Mouse (Mus musculus) CH12.LX (cell line): Measurements from ENCODE around the gene Pitx3. TPM values are rescaled to one million over a fixed set of nuclear protein-coding genes. Genes with fewer than 3 reads are reported as not detected.

Experiments
- DNase-seq: peaks from one replicate; pipeline ENCODE4 v3.0.0-alpha.2; 2013; ENCODE audit errors: extremely low read depth
- H3K27ac ChIP-seq: 2 replicates; pipeline ENCODE4 v1.5.1; 2012; ENCODE audit warnings: low read depth, mild to moderate bottlenecking, control low read depth, moderate library complexity; ENCODE audit not compliant: insufficient read depth
- H3K27me3 ChIP-seq: replicated peaks from 2 replicates; pipeline ENCODE3; 2012; ENCODE audit warnings: inconsistent platforms
- H3K36me3 ChIP-seq, 2 experiments: replicated peaks in 1 of 2; 2 replicates each; pipeline versions ENCODE3 to v1.6.1; 2012; ENCODE audit warnings: inconsistent platforms in 1 of 2, low read length in 1 of 2, mild to moderate bottlenecking in 1 of 2, mixed read lengths in 1 of 2, moderate library complexity in 1 of 2; ENCODE audit not compliant: control insufficient read depth in 1 of 2, insufficient read depth in 1 of 2
- H3K4me1 ChIP-seq, 2 experiments: 2 replicates each; pipeline ENCODE4 v1.6.1; 2012; ENCODE audit warnings: inconsistent platforms in 1 of 2, moderate library complexity in 1 of 2; ENCODE audit not compliant: insufficient read depth in 2 of 2, control insufficient read depth in 1 of 2
- H3K4me2 ChIP-seq: 2 replicates; pipeline ENCODE4 v1.6.1; 2012; ENCODE audit warnings: low read depth, mild to moderate bottlenecking, control low read depth; ENCODE audit not compliant: poor library complexity, insufficient read depth, severe bottlenecking
- H3K4me3 ChIP-seq, 3 experiments: fragments of 150-350 bp in 1 of 3; sonication (generic) in 1 of 3; replicated peaks in 1 of 3; 2 replicates each; pipeline versions ENCODE3 to v1.5.1; 2011 to 2012; ENCODE audit warnings: low read depth in 2 of 3, low read length in 2 of 3, mild to moderate bottlenecking in 2 of 3, moderate library complexity in 2 of 3, control low read depth in 1 of 3, improper control_type of control experiment in 1 of 3, inconsistent platforms in 1 of 3, mixed read lengths in 1 of 3; ENCODE audit not compliant: poor library complexity in 1 of 3
- H3K79me2 ChIP-seq: replicated peaks from 2 replicates; pipeline ENCODE4 v1.6.1; 2012; ENCODE audit warnings: mild to moderate bottlenecking, moderate library complexity; ENCODE audit not compliant: control insufficient read depth, poor library complexity, insufficient read depth, severe bottlenecking; ENCODE audit errors: extremely low read depth
- H3K9ac ChIP-seq: 2 replicates; pipeline ENCODE4 v1.6.1; 2012; ENCODE audit warnings: low read depth, mild to moderate bottlenecking, control low read depth, moderate library complexity; ENCODE audit not compliant: insufficient read depth
- H3K9me3 ChIP-seq: replicated peaks from 2 replicates; pipeline ENCODE3; 2012; ENCODE audit warnings: low read length, inconsistent platforms, mixed read lengths
- BHLHE40 ChIP-seq: IDR thresholded peaks from 2 replicates; pipeline ENCODE4 v1.6.1; 2011; ENCODE audit warnings: mild to moderate bottlenecking, low read depth, low read length, improper control_type of control experiment
- ELF1 ChIP-seq: IDR thresholded peaks from 2 replicates; pipeline ENCODE4 v1.6.1; 2014; ENCODE audit warnings: low read depth, mild to moderate bottlenecking, inconsistent platforms, low read length, improper control_type of control experiment
- GABPA ChIP-seq: IDR thresholded peaks from 2 replicates; pipeline ENCODE4 v1.6.1; 2012; ENCODE audit warnings: low read depth, low read length, improper control_type of control experiment, inconsistent platforms; ENCODE audit not compliant: insufficient replicate concordance
- HCFC1 ChIP-seq: IDR thresholded peaks from 2 replicates; pipeline ENCODE4 v1.6.1; 2012; ENCODE audit warnings: low read depth, mild to moderate bottlenecking, inconsistent platforms, low read length, improper control_type of control experiment
- IRF4 ChIP-seq: IDR thresholded peaks from 2 replicates; pipeline ENCODE4 v1.6.1; 2014; ENCODE audit warnings: low read depth, mild to moderate bottlenecking, inconsistent platforms, low read length, improper control_type of control experiment
- JUN ChIP-seq: IDR thresholded peaks from 2 replicates; pipeline ENCODE4 v1.6.1; 2011; ENCODE audit warnings: low read depth, mild to moderate bottlenecking, low read length, improper control_type of control experiment, moderate library complexity; ENCODE audit not compliant: insufficient read depth
- KAT2A ChIP-seq: IDR thresholded peaks from 2 replicates; pipeline ENCODE4 v1.6.1; 2012; ENCODE audit warnings: low read length, improper control_type of control experiment, inconsistent platforms; ENCODE audit not compliant: insufficient replicate concordance
- MAFK ChIP-seq: IDR thresholded peaks from 2 replicates; pipeline ENCODE4 v1.6.1; 2011; ENCODE audit warnings: low read length, improper control_type of control experiment; ENCODE audit not compliant: insufficient replicate concordance
- MAX ChIP-seq: IDR thresholded peaks from 2 replicates; pipeline ENCODE4 v1.6.1; 2011; ENCODE audit warnings: low read length, improper control_type of control experiment
- MAZ ChIP-seq: IDR thresholded peaks from 2 replicates; pipeline ENCODE4 v1.6.1; 2012; ENCODE audit warnings: low read depth, mild to moderate bottlenecking, inconsistent platforms, low read length, improper control_type of control experiment, moderate library complexity
- MEF2A ChIP-seq: IDR thresholded peaks from 2 replicates; pipeline ENCODE4 v1.6.1; 2014; ENCODE audit warnings: low read depth, mild to moderate bottlenecking, inconsistent platforms, low read length, improper control_type of control experiment, borderline replicate concordance
- MXI1 ChIP-seq: IDR thresholded peaks from 2 replicates; pipeline ENCODE4 v1.6.1; 2011; ENCODE audit warnings: mild to moderate bottlenecking, low read depth, low read length, improper control_type of control experiment
- MYC ChIP-seq: IDR thresholded peaks from 2 replicates; pipeline ENCODE4 v1.6.1; 2011; ENCODE audit warnings: low read depth, mild to moderate bottlenecking, improper control_type of control experiment, low read length
- NRF1 ChIP-seq: IDR thresholded peaks from 2 replicates; pipeline ENCODE4 v1.6.1; 2014; ENCODE audit warnings: low read depth, mild to moderate bottlenecking, inconsistent platforms, low read length, improper control_type of control experiment, moderate library complexity
- PAX5 ChIP-seq: IDR thresholded peaks from 2 replicates; pipeline ENCODE4 v1.6.1; 2012; ENCODE audit warnings: low read length, inconsistent platforms, mixed read lengths
- RCOR1 ChIP-seq: conservative IDR thresholded peaks from 2 replicates; pipeline ENCODE4 v1.6.1; 2012; ENCODE audit warnings: low read depth, mild to moderate bottlenecking, inconsistent platforms, low read length, improper control_type of control experiment
- SIN3A ChIP-seq: IDR thresholded peaks from 2 replicates; pipeline ENCODE4 v1.6.1; 2012; ENCODE audit warnings: low read length, improper control_type of control experiment, inconsistent platforms
- SMC3 ChIP-seq: IDR thresholded peaks from 2 replicates; pipeline ENCODE4 v1.6.1; 2011; ENCODE audit warnings: low read depth, low read length, improper control_type of control experiment
- TBP ChIP-seq: conservative IDR thresholded peaks from 2 replicates; pipeline ENCODE4 v1.6.1; 2011; ENCODE audit warnings: low read depth, low read length, improper control_type of control experiment
- TCF12 ChIP-seq: IDR thresholded peaks from 2 replicates; pipeline ENCODE4 v1.6.1; 2014; ENCODE audit warnings: low read depth, mild to moderate bottlenecking, inconsistent platforms, low read length, improper control_type of control experiment
- USF1 ChIP-seq: IDR thresholded peaks from 2 replicates; pipeline ENCODE4 v1.6.1; 2014; ENCODE audit warnings: low read depth, mild to moderate bottlenecking, inconsistent platforms, low read length, improper control_type of control experiment
- USF2 ChIP-seq: conservative IDR thresholded peaks from 2 replicates; pipeline ENCODE4 v1.6.1; 2011; ENCODE audit warnings: low read depth, low read length, improper control_type of control experiment
- ZC3H11A ChIP-seq: IDR thresholded peaks from 2 replicates; pipeline ENCODE4 v1.6.1; 2012; ENCODE audit warnings: low read depth, mild to moderate bottlenecking, inconsistent platforms, low read length, improper control_type of control experiment
- dilution Hi-C: fragments of 300-500 bp; cut with MboI; formaldehyde crosslinking; loops from 2 replicates; pipeline ENCODE4 v1.14.3; 2020; ENCODE audit warnings: low sequenced_read_pairs; ENCODE audit not compliant: extremely low pct_unique_long_range_greater_than_20kb, extremely low pct_ligation_motif_present
- in situ Hi-C: fragments of 300-500 bp; cut with MboI; formaldehyde crosslinking; loops from 3 replicates; pipeline ENCODE4 v1.14.3; 2019; ENCODE audit warnings: low sequenced_read_pairs, low pct_ligation_motif_present, low pct_unique_long_range_greater_than_20kb, mixed read lengths
- polyA plus RNA-seq: library from polyadenylated mRNA; unstranded; fragments of >175 nt; gene quantifications from 2 replicates; pipeline ENCODE4 v1.2.1, GENCODE M21; 2012; ENCODE audit warnings: low read depth; ENCODE audit not compliant: insufficient read length
- total RNA-seq, 2 experiments: library from RNA; depleted of rRNA; stranded (reverse); fragments of 300-350 nt in 1 of 2; fragments of >200 nt in 1 of 2; gene quantifications; 2 replicates each; pipeline ENCODE4 v1.2.3; 2012 to 2014

Gene Pitx3
- total and polyA plus RNA-seq, 3 experiments, result not detected

DNA sequence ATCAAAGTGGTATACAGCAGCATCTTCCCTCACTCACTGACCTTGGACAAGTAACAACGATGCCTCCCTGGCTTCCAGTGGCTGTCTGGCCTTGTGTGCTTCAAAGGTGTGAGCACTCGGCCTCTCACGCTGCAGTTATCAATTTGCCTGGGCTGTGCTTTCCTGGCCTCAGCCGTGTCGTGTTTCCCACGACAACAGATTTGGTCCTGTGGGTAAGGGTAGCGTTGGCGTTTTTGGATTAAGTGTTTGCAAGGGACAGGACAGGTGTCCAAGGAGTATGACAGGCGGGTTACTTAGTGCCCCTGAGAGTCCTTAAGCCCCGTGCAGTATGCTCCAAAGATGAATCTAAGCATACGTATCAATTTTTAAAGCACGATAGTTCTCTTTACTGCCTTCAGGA lies 965 bp upstream of the Pitx3 start:
- no peak overlapping the region for H3K9ac ChIP-seq
- peaks cover 13% of the 10 kb centered on the region for H3K79me2 ChIP-seq
- H3K27me3 ChIP-seq, result peaks cover 67% of the 10 kb centered on the region
- peaks cover 5 to 24% of the 10 kb centered on the region in 2 experiments for H3K4me1 ChIP-seq
- H3K27ac ChIP-seq, result no peak overlapping the region
- peaks cover 3% of the 10 kb centered on the region for H3K9me3 ChIP-seq
- peak overlapping the region; percentile 87; the same call in 1 of the 2 replicates for H3K4me2 ChIP-seq
- no peak for DNase-seq
- TF ChIP-seq MAFK (no peak), HCFC1 (no peak), IRF4 (no peak), ZC3H11A (no peak), BHLHE40 (no peak), KAT2A (no peak), RCOR1 (no peak), SMC3 (no peak), USF1 (no peak), MAZ (no peak), ELF1 (no peak), NRF1 (no peak), PAX5 (no peak), JUN (no peak), TCF12 (no peak), MYC (no peak), MEF2A (no peak), TBP (no peak), USF2 (no peak)
- TF ChIP-seq, all 38 proteins: peak for 0
- Histone ChIP-seq H3K4me3 (no peak overlapping the region), H3K36me3 (no peaks in the 10 kb centered on the region)
- in situ Hi-C loops (no loop called here), dilution Hi-C loops (no loop called here)

DNA sequence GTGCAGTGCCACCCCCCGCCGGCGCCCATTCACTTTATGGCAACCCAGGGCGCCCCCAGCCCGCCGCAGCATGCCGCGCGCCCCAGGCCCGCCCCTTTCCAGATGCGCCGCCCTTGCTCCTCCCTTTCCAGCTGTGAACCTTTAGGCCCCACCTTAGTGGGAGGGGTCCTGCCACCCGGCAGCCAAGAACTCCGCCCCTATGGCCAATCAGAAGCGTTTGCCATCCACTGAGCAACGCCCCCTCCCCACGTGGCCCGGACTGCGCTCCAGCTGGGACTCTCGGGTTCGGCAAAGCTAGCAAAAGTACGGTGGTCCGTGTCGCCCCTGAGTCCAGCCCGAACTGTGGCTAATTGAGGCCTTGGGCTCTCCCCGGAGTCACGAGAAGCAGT lies 240 bp upstream of the Pitx3 start:
- Histone ChIP-seq H3K36me3 (no peaks in the 10 kb centered on the region), H3K9ac (no peak overlapping the region), H3K9me3 (peaks cover 3% of the 10 kb centered on the region), H3K27ac (no peak overlapping the region), H3K79me2 (peaks cover 8% of the 10 kb centered on the region; the same call in 1 of the 2 replicates), H3K27me3 (peaks cover 74% of the 10 kb centered on the region), H3K4me1 (peaks cover 2 to 17% of the 10 kb centered on the region in 2 experiments; a peak in 3 of 4 replicates), H3K4me3 (peak overlapping the region in 2 of 3 experiments; percentile 22 to 47), H3K4me2 (peak overlapping the region; percentile 87)
- peak; percentile 85 for DNase-seq
- in situ Hi-C loops, result no loop called here
- dilution Hi-C loops, result no loop called here
- TF ChIP-seq MYC, result 0 out of 2 replicates have a peak, but pooled peaks have one; percentile 47
- TF ChIP-seq ELF1, result peak; percentile 14; the same call in 1 of the 2 replicates
- TF ChIP-seq GABPA, result no peak
- TF ChIP-seq MEF2A, result no peak
- peak; percentile 99 for TF ChIP-seq MXI1
- TF ChIP-seq JUN, result no peak
- peak; percentile 92 for TF ChIP-seq SIN3A
- peak; percentile 76 for TF ChIP-seq USF1
- peak; percentile 17; the same call in 1 of the 2 replicates for TF ChIP-seq USF2
- peak; percentile 88 for TF ChIP-seq MAX
- TF ChIP-seq, all 38 proteins: peak for 7
